Mouse (Mus musculus): ENCODE data around the gene Cpm. TPM values are rescaled to one million over a fixed set of nuclear protein-coding genes. Genes with fewer than 3 reads are reported as not detected.

The Cpm gene
- 2.8 and 3.3 TPM in 2 replicates for polyA plus RNA-seq (2015; fragmentation: Nextera tagmentation; extraction: Ambion mirVana)

- WGBS = under 1% methylated on average over 72 of the region's 73 CpGs
- Histone ChIP-seq H3K4me3 (peak within 1 kb of the TSS; percentile 45), H3K27ac (replicated peaks) (no peak within 1 kb of the TSS), H3K4me2 (peak within 1 kb of the TSS; percentile 73), H3K4me1 (replicated peaks) (peaks cover 15% of the 10 kb centered on the region), H3K27me3 (peaks cover 51% of the 10 kb centered on the region), H3K9me3 (no peaks in the 10 kb centered on the region), H3K36me3 (no peaks in the 10 kb centered on the region), H3K9ac (peak within 1 kb of the TSS; percentile 20)
- peak; percentile 83 for ATAC-seq (ENCODE audit: low FRiP score, low read depth)
These were observed at the start of gene Cpm for GRCm38 (mm10) chr10:117629169-117629971. Gene Cpm (plus strand): TSS chr10:117629500.

- no peak overlapping the region for H3K9ac ChIP-seq
- H3K27ac ChIP-seq (replicated peaks) = no peak overlapping the region
- H3K36me3 ChIP-seq = no peaks in the 10 kb centered on the region
- H3K4me2 ChIP-seq = no peak overlapping the region
- no peak overlapping the region for H3K4me3 ChIP-seq
- no peak for ATAC-seq (ENCODE audit: low FRiP score, low read depth)
- H3K4me1 ChIP-seq (replicated peaks) = no peaks in the 10 kb centered on the region
- WGBS = 51% methylated on average over 9 of the region's 9 CpGs
- H3K27me3 ChIP-seq = no peaks in the 10 kb centered on the region
- no peaks in the 10 kb centered on the region for H3K9me3 ChIP-seq
These were observed 49.5 kb upstream of the Cpm start for GRCm38 (mm10) chr10:117579771-117580284.

GRCm38 (mm10) chr10:117580405-117580804 lies 48.9 kb upstream of the Cpm start:
- H3K27ac ChIP-seq (replicated peaks) = no peak overlapping the region
- H3K4me3 ChIP-seq = no peak overlapping the region
- H3K9ac ChIP-seq = no peak overlapping the region
- H3K27me3 ChIP-seq = no peaks in the 10 kb centered on the region
- H3K36me3 ChIP-seq = no peaks in the 10 kb centered on the region
- H3K4me1 ChIP-seq (replicated peaks) = no peaks in the 10 kb centered on the region
- 89% methylated on average over 5 of the region's 5 CpGs for WGBS
- H3K9me3 ChIP-seq = no peaks in the 10 kb centered on the region
- ATAC-seq (ENCODE audit: low FRiP score, low read depth) = no peak
- H3K4me2 ChIP-seq = no peak overlapping the region

- H3K36me3 ChIP-seq = no peaks in the 10 kb centered on the region
- 89% methylated on average over 11 of the region's 11 CpGs for WGBS
- H3K27me3 ChIP-seq = no peaks in the 10 kb centered on the region
- H3K9me3 ChIP-seq = no peaks in the 10 kb centered on the region
- H3K9ac ChIP-seq = no peak overlapping the region
- ATAC-seq (ENCODE audit: low FRiP score, low read depth) = no peak
- no peaks in the 10 kb centered on the region for H3K4me1 ChIP-seq (replicated peaks)
- H3K27ac ChIP-seq (replicated peaks) = no peak overlapping the region
- H3K4me3 ChIP-seq = no peak overlapping the region
- H3K4me2 ChIP-seq = no peak overlapping the region
These were observed 48.1 kb upstream of the Cpm start for GRCm38 (mm10) chr10:117581007-117581752.

GRCm38 (mm10) chr10:117581753-117582062 lies 47.6 kb upstream of the Cpm start:
- Histone ChIP-seq H3K27me3 (no peaks in the 10 kb centered on the region), H3K9ac (no peak overlapping the region), H3K36me3 (no peaks in the 10 kb centered on the region), H3K27ac (replicated peaks) (no peak overlapping the region), H3K4me2 (no peak overlapping the region), H3K4me3 (no peak overlapping the region), H3K4me1 (replicated peaks) (no peaks in the 10 kb centered on the region), H3K9me3 (no peaks in the 10 kb centered on the region)
- WGBS = 90% methylated on average over 3 of the region's 3 CpGs
- ATAC-seq (ENCODE audit: low FRiP score, low read depth) = no peak

- Histone ChIP-seq H3K4me3 (no peak overlapping the region), H3K9ac (no peak overlapping the region), H3K36me3 (no peaks in the 10 kb centered on the region), H3K27ac (replicated peaks) (no peak overlapping the region), H3K4me1 (replicated peaks) (no peaks in the 10 kb centered on the region), H3K9me3 (no peaks in the 10 kb centered on the region), H3K27me3 (no peaks in the 10 kb centered on the region), H3K4me2 (no peak overlapping the region)
- ATAC-seq (ENCODE audit: low FRiP score, low read depth) = no peak
- WGBS = 78% methylated on average over 14 of the region's 14 CpGs
These were observed 45.9 kb upstream of the Cpm start for GRCm38 (mm10) chr10:117583155-117584061.

- WGBS = 66% methylated on average over 3 of the region's 3 CpGs
- H3K4me2 ChIP-seq = no peak overlapping the region
- H3K9ac ChIP-seq = no peak overlapping the region
- H3K27ac ChIP-seq (replicated peaks) = no peak overlapping the region
- H3K4me1 ChIP-seq (replicated peaks) = no peaks in the 10 kb centered on the region
- no peak for ATAC-seq (ENCODE audit: low FRiP score, low read depth)
- H3K36me3 ChIP-seq = no peaks in the 10 kb centered on the region
- no peak overlapping the region for H3K4me3 ChIP-seq
- no peaks in the 10 kb centered on the region for H3K9me3 ChIP-seq
- H3K27me3 ChIP-seq = no peaks in the 10 kb centered on the region
These were observed 45.2 kb upstream of the Cpm start for GRCm38 (mm10) chr10:117584102-117584501.

GRCm38 (mm10) chr10:117584566-117585515 lies 44.5 kb upstream of the Cpm start:
- Histone ChIP-seq H3K27me3 (no peaks in the 10 kb centered on the region), H3K36me3 (no peaks in the 10 kb centered on the region), H3K4me2 (no peak overlapping the region), H3K9me3 (no peaks in the 10 kb centered on the region), H3K4me3 (no peak overlapping the region), H3K27ac (replicated peaks) (no peak overlapping the region), H3K4me1 (replicated peaks) (no peaks in the 10 kb centered on the region), H3K9ac (no peak overlapping the region)
- 95% methylated on average over 6 of the region's 6 CpGs for WGBS
- ATAC-seq (ENCODE audit: low FRiP score, low read depth) = no peak

- Histone ChIP-seq H3K9me3 (no peaks in the 10 kb centered on the region), H3K36me3 (no peaks in the 10 kb centered on the region), H3K4me3 (no peak overlapping the region), H3K9ac (no peak overlapping the region), H3K4me1 (replicated peaks) (no peaks in the 10 kb centered on the region), H3K27me3 (no peaks in the 10 kb centered on the region), H3K27ac (replicated peaks) (no peak overlapping the region), H3K4me2 (no peak overlapping the region)
- no peak for ATAC-seq (ENCODE audit: low FRiP score, low read depth)
- 72% methylated on average over 2 of the region's 2 CpGs for WGBS
These were observed 43.5 kb upstream of the Cpm start for GRCm38 (mm10) chr10:117585600-117586299.

GRCm38 (mm10) chr10:117586859-117587258 lies 42.4 kb upstream of the Cpm start:
- Histone ChIP-seq H3K4me1 (replicated peaks) (no peaks in the 10 kb centered on the region), H3K9me3 (no peaks in the 10 kb centered on the region), H3K4me2 (0 out of 2 replicates have a peak overlapping the region, but pooled peaks have one; percentile 13), H3K27me3 (no peaks in the 10 kb centered on the region), H3K36me3 (no peaks in the 10 kb centered on the region), H3K9ac (no peak overlapping the region), H3K4me3 (no peak overlapping the region), H3K27ac (replicated peaks) (no peak overlapping the region)
- no peak; the same call in 1 of the 2 replicates for ATAC-seq (ENCODE audit: low FRiP score, low read depth)
- WGBS = 32% methylated on average over 11 of the region's 11 CpGs
